Mouse (Mus musculus) myocyte (in vitro differentiated cells): Measurements from ENCODE around the gene Sat2. TPM values are rescaled to one million over a fixed set of nuclear protein-coding genes. Genes with fewer than 3 reads are reported as not detected.

Source experiments
- H3K27me3 ChIP-seq: one replicate; pipeline ENCODE4 v1.6.1; 2011; ENCODE audit not compliant: control insufficient read depth, insufficient read depth, insufficient read length
- H3K36me3 ChIP-seq: one replicate; pipeline ENCODE4 v1.6.1; 2011; ENCODE audit not compliant: control insufficient read depth, insufficient read depth
- H3K4me2 ChIP-seq: one replicate; pipeline ENCODE4 v1.6.1; 2011; ENCODE audit warnings: low read depth, control low read depth
- H3K4me3 ChIP-seq: one replicate; pipeline ENCODE4 v1.5.1; 2011; ENCODE audit warnings: mild to moderate bottlenecking, control low read depth, moderate library complexity
- H3K79me2 ChIP-seq: one replicate; pipeline ENCODE4 v1.6.1; 2011; ENCODE audit not compliant: control insufficient read depth, insufficient read depth
- H3ac ChIP-seq: one replicate; pipeline ENCODE4 v1.6.1; 2011; ENCODE audit not compliant: control insufficient read depth, insufficient read length
- CEBPB ChIP-seq: IDR thresholded peaks from 2 replicates; pipeline ENCODE4 v1.6.1; 2011; ENCODE audit warnings: mild to moderate bottlenecking, moderate library complexity; ENCODE audit not compliant: poor library complexity, insufficient read depth, severe bottlenecking
- E2F4 ChIP-seq: IDR thresholded peaks from one replicate; pipeline ENCODE4 v1.6.1; 2011; ENCODE audit warnings: mild to moderate bottlenecking, control low read depth, moderate library complexity; ENCODE audit not compliant: insufficient read depth
- MAX ChIP-seq: IDR thresholded peaks from one replicate; pipeline ENCODE4 v1.6.1; 2011; ENCODE audit warnings: low read depth, mild to moderate bottlenecking, control low read depth
- MYOD1 ChIP-seq, 3 experiments: IDR thresholded peaks; one replicate each; pipeline ENCODE4 v1.6.1; 2011; ENCODE audit warnings: control low read depth in 2 of 3, low read depth in 2 of 3, mild to moderate bottlenecking in 2 of 3, moderate library complexity in 1 of 3; ENCODE audit not compliant: insufficient read length in 2 of 3, control insufficient read depth in 1 of 3
- MYOG ChIP-seq, 3 experiments: IDR thresholded peaks; one replicate each; pipeline ENCODE4 v1.6.1; 2011; ENCODE audit warnings: control low read depth in 2 of 3, low read depth in 2 of 3, mild to moderate bottlenecking in 2 of 3; ENCODE audit not compliant: insufficient read length in 2 of 3, control insufficient read depth in 1 of 3, insufficient read depth in 1 of 3
- POLR2A ChIP-seq: IDR thresholded peaks from one replicate; pipeline ENCODE4 v1.6.1; 2011; ENCODE audit warnings: low read depth, mild to moderate bottlenecking, control low read depth, moderate library complexity; ENCODE audit not compliant: insufficient read length
- POLR2AphosphoS2 ChIP-seq: IDR thresholded peaks from one replicate; pipeline ENCODE4 v1.6.1; 2011; ENCODE audit warnings: low read depth, control low read depth; ENCODE audit not compliant: insufficient read length
- REST ChIP-seq: IDR thresholded peaks from one replicate; pipeline ENCODE4 v1.6.1; 2011; ENCODE audit warnings: mild to moderate bottlenecking, control low read depth, moderate library complexity; ENCODE audit not compliant: insufficient read depth, insufficient read length
- SRF ChIP-seq: IDR thresholded peaks from one replicate; pipeline ENCODE4 v1.6.1; 2011; ENCODE audit warnings: low read depth; ENCODE audit not compliant: control insufficient read depth, insufficient read length
- TCF12 ChIP-seq: IDR thresholded peaks from one replicate; pipeline ENCODE4 v1.6.1; 2011; ENCODE audit warnings: mild to moderate bottlenecking, control low read depth; ENCODE audit not compliant: poor library complexity, insufficient read depth, severe bottlenecking
- TCF3 ChIP-seq: IDR thresholded peaks from one replicate; pipeline ENCODE4 v1.6.1; 2011; ENCODE audit warnings: low read depth, control low read depth; ENCODE audit not compliant: insufficient read length
- USF1 ChIP-seq: IDR thresholded peaks from one replicate; pipeline ENCODE4 v1.6.1; 2011; ENCODE audit warnings: low read depth, mild to moderate bottlenecking, control low read depth, moderate library complexity
- polyA plus RNA-seq: library from polyadenylated mRNA; unstranded; fragments of >200 nt; fragmentation: generic; extraction: Trizol; gene quantifications from one replicate; pipeline ENCODE4 v1.2.1, GENCODE M21; 2012; ENCODE audit warnings: missing spikeins

The Sat2 gene
- polyA plus RNA-seq, 1 experiment: 3.6 TPM

- no peaks in the 10 kb centered on the region for H3K27me3 ChIP-seq
- TF ChIP-seq REST: no peak
- no peak for TF ChIP-seq SRF
- no peak for TF ChIP-seq POLR2A
- TF ChIP-seq E2F4: no peak
- no peak for TF ChIP-seq MAX
- no peak for TF ChIP-seq POLR2AphosphoS2
- TF ChIP-seq MYOD1 (IDR thresholded peaks at IDR 0.05; ENCODE audit: control insufficient read depth in 1 of 3, insufficient read length in 2 of 3, low read depth in 2 of 3): peak in 1 of 3 experiments; percentile 38
- peak in 1 of 3 experiments; percentile 12 for TF ChIP-seq MYOG (IDR thresholded peaks at IDR 0.05; ENCODE audit: control insufficient read depth in 1 of 3, insufficient read depth in 1 of 3, insufficient read length in 2 of 3, low read depth in 2 of 3)
Observed at GRCm38 (mm10) chr11:69633128-69633866, 11.5 kb downstream of the Sat2 start.

DNA sequence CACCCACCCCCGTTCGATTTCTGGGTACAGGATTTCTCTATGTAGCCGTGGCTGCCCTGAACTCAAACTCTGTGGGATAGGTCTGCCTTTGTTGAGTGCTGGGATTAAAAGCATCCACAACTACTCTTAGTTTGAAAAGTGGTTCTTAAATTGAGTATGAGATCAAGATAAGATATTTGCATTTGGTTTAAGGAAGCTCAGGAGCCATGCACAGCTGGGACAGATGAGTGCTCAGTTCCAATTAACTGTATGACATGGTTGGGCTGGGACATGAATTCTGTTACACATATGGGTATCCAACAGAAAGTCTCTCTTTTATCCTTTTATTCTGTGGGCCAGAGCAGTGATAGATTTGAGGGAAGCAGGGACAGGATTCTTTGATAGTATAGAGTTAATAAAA lies 13.6 kb downstream of the Sat2 start:
- H3K4me2 ChIP-seq: peak overlapping the region; percentile 95
- no peaks in the 10 kb centered on the region for H3K27me3 ChIP-seq
- peaks cover 15% of the 10 kb centered on the region for H3K36me3 ChIP-seq
- H3ac ChIP-seq: no peak overlapping the region
- no peak overlapping the region for H3K4me3 ChIP-seq
- TF ChIP-seq E2F4 (no peak), MYOG (IDR thresholded peaks at IDR 0.05; ENCODE audit: control insufficient read depth in 1 of 3, insufficient read depth in 1 of 3, insufficient read length in 2 of 3, low read depth in 2 of 3) (no peak), CEBPB (no peak), POLR2AphosphoS2 (no peak), SRF (no peak), POLR2A (no peak), TCF3 (no peak), MYOD1 (IDR thresholded peaks at IDR 0.05; ENCODE audit: control insufficient read depth in 1 of 3, insufficient read length in 2 of 3, low read depth in 2 of 3) (no peak), USF1 (no peak), REST (no peak), MAX (no peak), TCF12 (no peak)
- peaks cover 47% of the 10 kb centered on the region for H3K79me2 ChIP-seq

More at GRCm38 (mm10) chr11:69633128-69633866, 11.5 kb downstream of the Sat2 start:
- peaks cover 47% of the 10 kb centered on the region for H3K79me2 ChIP-seq
- H3ac ChIP-seq: peak overlapping the region; percentile 34
- peak overlapping the region; percentile 95 for H3K4me2 ChIP-seq
- no peaks in the 10 kb centered on the region for H3K36me3 ChIP-seq
- H3K4me3 ChIP-seq: peak overlapping the region; percentile 58

- no peak overlapping the region for H3K4me2 ChIP-seq
Observed at GRCm38 (mm10) chr11:69645860-69646259, 24.0 kb downstream of the Sat2 start.

GRCm38 (mm10) chr11:69653399-69653798 lies 31.6 kb downstream of the Sat2 start:
- H3K4me2 ChIP-seq: no peak overlapping the region
- H3K27me3 ChIP-seq: no peaks in the 10 kb centered on the region
- no peaks in the 10 kb centered on the region for H3K79me2 ChIP-seq
- TF ChIP-seq CEBPB: no peak
- no peak for TF ChIP-seq TCF12
- TF ChIP-seq REST: no peak
- no peak for TF ChIP-seq POLR2AphosphoS2
- no peak for TF ChIP-seq POLR2A
- no peak for TF ChIP-seq MAX
- no peak for TF ChIP-seq SRF
- no peak for TF ChIP-seq MYOG (IDR thresholded peaks at IDR 0.05; ENCODE audit: control insufficient read depth in 1 of 3, insufficient read depth in 1 of 3, insufficient read length in 2 of 3, low read depth in 2 of 3)
- no peak for TF ChIP-seq TCF3
- TF ChIP-seq E2F4: no peak
- TF ChIP-seq USF1: no peak
- TF ChIP-seq MYOD1 (IDR thresholded peaks at IDR 0.05; ENCODE audit: control insufficient read depth in 1 of 3, insufficient read length in 2 of 3, low read depth in 2 of 3): no peak
- no peak overlapping the region for H3K4me3 ChIP-seq
- peaks cover 27% of the 10 kb centered on the region for H3K36me3 ChIP-seq
- no peak overlapping the region for H3ac ChIP-seq

More at GRCm38 (mm10) chr11:69645860-69646259, 24.0 kb downstream of the Sat2 start:
- Histone ChIP-seq H3ac (no peak overlapping the region), H3K4me3 (no peak overlapping the region), H3K36me3 (peaks cover 70% of the 10 kb centered on the region), H3K79me2 (no peaks in the 10 kb centered on the region), H3K27me3 (no peaks in the 10 kb centered on the region)
- TF ChIP-seq REST (no peak), TCF12 (no peak), SRF (no peak), MAX (no peak), MYOG (IDR thresholded peaks at IDR 0.05; ENCODE audit: control insufficient read depth in 1 of 3, insufficient read depth in 1 of 3, insufficient read length in 2 of 3, low read depth in 2 of 3) (no peak), E2F4 (no peak), POLR2AphosphoS2 (no peak), MYOD1 (IDR thresholded peaks at IDR 0.05; ENCODE audit: control insufficient read depth in 1 of 3, insufficient read length in 2 of 3, low read depth in 2 of 3) (no peak), POLR2A (no peak), TCF3 (no peak), USF1 (no peak), CEBPB (no peak)

GRCm38 (mm10) chr11:69654760-69655159 lies 32.9 kb downstream of the Sat2 start:
- Histone ChIP-seq H3K4me3 (no peak overlapping the region), H3ac (no peak overlapping the region), H3K79me2 (peaks cover 2% of the 10 kb centered on the region)

More at GRCm38 (mm10) chr11:69654760-69655159, 32.9 kb downstream of the Sat2 start:
- no peaks in the 10 kb centered on the region for H3K27me3 ChIP-seq
- peaks cover 14% of the 10 kb centered on the region for H3K36me3 ChIP-seq
- no peak overlapping the region for H3K4me2 ChIP-seq
- TF ChIP-seq CEBPB (no peak), POLR2AphosphoS2 (no peak), MAX (no peak), SRF (no peak), USF1 (no peak), MYOG (IDR thresholded peaks at IDR 0.05; ENCODE audit: control insufficient read depth in 1 of 3, insufficient read depth in 1 of 3, insufficient read length in 2 of 3, low read depth in 2 of 3) (no peak), MYOD1 (IDR thresholded peaks at IDR 0.05; ENCODE audit: control insufficient read depth in 1 of 3, insufficient read length in 2 of 3, low read depth in 2 of 3) (no peak), E2F4 (no peak), REST (no peak), TCF3 (no peak), TCF12 (no peak), POLR2A (no peak)
